Mouse (Mus musculus): ENCODE results near the gene Msgn1. TPM values are rescaled to one million over a fixed set of nuclear protein-coding genes. Genes with fewer than 3 reads are reported as not detected.
A peak's percentile ranks its signal among the peaks of the same experiment; 100 is the strongest.

The Msgn1 gene
- polyA plus RNA-seq, 1 experiment: not detected

GRCm38 (mm10) chr12:11203694-11204665 lies 4.8 kb downstream of the Msgn1 start:
- H3ac ChIP-seq (ENCODE audit: control insufficient read depth, insufficient read length): no peak overlapping the region
- no peaks in the 10 kb centered on the region for H3K36me3 ChIP-seq (ENCODE audit: control insufficient read depth, insufficient read depth)
- no peaks in the 10 kb centered on the region for H3K27me3 ChIP-seq (ENCODE audit: control insufficient read depth, insufficient read depth, insufficient read length)
- peak overlapping the region; percentile 56 for H3K4me2 ChIP-seq (ENCODE audit: low read depth)
- TF ChIP-seq E2F4 (IDR thresholded peaks at IDR 0.05; ENCODE audit: insufficient read depth) (no peak), SRF (IDR thresholded peaks at IDR 0.05; ENCODE audit: control insufficient read depth, insufficient read length, low read depth) (peak; percentile 21)
- no peaks in the 10 kb centered on the region for H3K79me2 ChIP-seq (ENCODE audit: control insufficient read depth, insufficient read depth)
- no peak overlapping the region for H3K4me3 ChIP-seq

DNA sequence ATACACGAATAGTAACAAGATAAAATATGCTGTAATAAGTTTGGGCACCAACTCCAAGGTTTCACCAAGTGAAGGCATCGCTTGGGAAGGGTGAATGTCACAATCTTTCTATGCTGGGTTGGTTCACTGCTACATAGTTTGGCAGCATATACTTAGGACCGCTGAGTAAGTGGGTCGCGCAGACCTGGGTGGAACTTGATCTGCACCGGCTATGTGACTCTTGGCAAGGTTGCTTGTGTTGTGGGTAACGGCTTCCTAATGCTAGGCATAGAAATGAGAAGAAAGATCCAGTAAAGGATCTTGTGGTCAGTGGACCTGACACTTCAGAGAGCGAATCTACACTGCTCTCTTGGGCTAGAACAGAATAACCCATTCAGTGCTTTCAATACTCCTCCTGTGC lies 6.3 kb downstream of the Msgn1 start:
- Histone ChIP-seq H3K4me2 (ENCODE audit: low read depth) (peak overlapping the region; percentile 30), H3K79me2 (ENCODE audit: control insufficient read depth, insufficient read depth) (no peaks in the 10 kb centered on the region), H3ac (ENCODE audit: control insufficient read depth, insufficient read length) (no peak overlapping the region), H3K36me3 (ENCODE audit: control insufficient read depth, insufficient read depth) (no peaks in the 10 kb centered on the region), H3K27me3 (ENCODE audit: control insufficient read depth, insufficient read depth, insufficient read length) (no peaks in the 10 kb centered on the region), H3K4me3 (no peak overlapping the region)
- TF ChIP-seq MYOD1 (IDR thresholded peaks at IDR 0.05; ENCODE audit: control insufficient read depth in 1 of 3, insufficient read length in 2 of 3, low read depth in 2 of 3): no peak
- no peak for TF ChIP-seq POLR2AphosphoS2 (IDR thresholded peaks at IDR 0.05; ENCODE audit: insufficient read length, low read depth)
- TF ChIP-seq TCF12 (IDR thresholded peaks at IDR 0.05; ENCODE audit: insufficient read depth, poor library complexity, severe bottlenecking): no peak
- TF ChIP-seq REST (IDR thresholded peaks at IDR 0.05; ENCODE audit: insufficient read depth, insufficient read length): no peak
- TF ChIP-seq CEBPB (IDR thresholded peaks at IDR 0.05; ENCODE audit: insufficient read depth, poor library complexity, severe bottlenecking): no peak
- no peak for TF ChIP-seq USF1 (IDR thresholded peaks at IDR 0.05; ENCODE audit: low read depth)
- TF ChIP-seq MYOG (IDR thresholded peaks at IDR 0.05; ENCODE audit: control insufficient read depth in 1 of 3, insufficient read depth in 1 of 3, insufficient read length in 2 of 3, low read depth in 2 of 3): no peak
- no peak for TF ChIP-seq E2F4 (IDR thresholded peaks at IDR 0.05; ENCODE audit: insufficient read depth)
- TF ChIP-seq SRF (IDR thresholded peaks at IDR 0.05; ENCODE audit: control insufficient read depth, insufficient read length, low read depth): no peak
- no peak for TF ChIP-seq TCF3 (IDR thresholded peaks at IDR 0.05; ENCODE audit: insufficient read length, low read depth)
- TF ChIP-seq POLR2A (IDR thresholded peaks at IDR 0.05; ENCODE audit: insufficient read length, low read depth): no peak
- TF ChIP-seq MAX (IDR thresholded peaks at IDR 0.05; ENCODE audit: low read depth): no peak

DNA sequence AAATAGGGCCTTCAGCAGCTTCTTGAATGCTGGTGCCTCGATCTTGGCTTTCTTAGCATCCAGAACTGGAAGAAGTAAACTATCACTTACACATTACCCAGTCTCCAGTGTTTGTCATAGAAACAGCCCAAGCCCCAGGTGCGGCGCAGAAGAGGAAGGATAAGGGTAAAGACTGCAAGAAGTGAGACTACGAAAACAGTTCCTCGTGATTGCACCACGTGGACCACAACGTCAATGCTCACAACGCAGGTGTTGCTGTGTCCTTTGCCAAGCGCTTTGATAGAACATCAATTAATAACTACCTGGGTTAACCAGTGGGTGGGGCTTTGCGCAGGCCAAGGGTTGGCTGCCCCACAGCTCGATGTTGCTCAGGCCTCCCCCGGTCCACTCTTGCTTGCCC lies 8.1 kb downstream of the Msgn1 start:
- Histone ChIP-seq H3K79me2 (ENCODE audit: control insufficient read depth, insufficient read depth) (no peaks in the 10 kb centered on the region), H3ac (ENCODE audit: control insufficient read depth, insufficient read length) (no peak overlapping the region), H3K36me3 (ENCODE audit: control insufficient read depth, insufficient read depth) (no peaks in the 10 kb centered on the region), H3K4me3 (no peak overlapping the region), H3K27me3 (ENCODE audit: control insufficient read depth, insufficient read depth, insufficient read length) (no peaks in the 10 kb centered on the region), H3K4me2 (ENCODE audit: low read depth) (no peak overlapping the region)
- TF ChIP-seq E2F4 (IDR thresholded peaks at IDR 0.05; ENCODE audit: insufficient read depth) (no peak), TCF12 (IDR thresholded peaks at IDR 0.05; ENCODE audit: insufficient read depth, poor library complexity, severe bottlenecking) (no peak), CEBPB (IDR thresholded peaks at IDR 0.05; ENCODE audit: insufficient read depth, poor library complexity, severe bottlenecking) (no peak), MYOD1 (IDR thresholded peaks at IDR 0.05; ENCODE audit: control insufficient read depth in 1 of 3, insufficient read length in 2 of 3, low read depth in 2 of 3) (no peak), POLR2AphosphoS2 (IDR thresholded peaks at IDR 0.05; ENCODE audit: insufficient read length, low read depth) (no peak), USF1 (IDR thresholded peaks at IDR 0.05; ENCODE audit: low read depth) (no peak), TCF3 (IDR thresholded peaks at IDR 0.05; ENCODE audit: insufficient read length, low read depth) (no peak), MYOG (IDR thresholded peaks at IDR 0.05; ENCODE audit: control insufficient read depth in 1 of 3, insufficient read depth in 1 of 3, insufficient read length in 2 of 3, low read depth in 2 of 3) (no peak), POLR2A (IDR thresholded peaks at IDR 0.05; ENCODE audit: insufficient read length, low read depth) (no peak), REST (IDR thresholded peaks at IDR 0.05; ENCODE audit: insufficient read depth, insufficient read length) (no peak)

DNA sequence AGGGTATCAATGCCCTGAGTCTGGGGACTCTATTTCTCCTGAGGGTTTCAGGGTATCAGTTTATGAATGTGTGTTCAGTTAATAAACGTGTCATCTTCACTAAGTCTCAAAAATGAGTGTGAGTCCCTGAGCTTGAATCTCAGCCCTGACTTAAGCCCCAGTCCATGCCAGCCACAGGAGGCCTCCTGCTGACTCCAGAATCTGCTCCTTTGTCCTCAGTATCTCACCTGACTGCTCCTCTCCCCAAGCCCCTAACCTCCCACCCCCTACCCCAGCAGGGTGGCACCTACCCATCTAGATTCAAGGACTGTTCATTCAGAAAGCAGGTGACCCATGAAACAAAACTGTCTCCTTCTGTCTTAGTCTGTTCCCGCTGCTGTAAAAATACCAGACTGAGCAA lies 10.2 kb downstream of the Msgn1 start:
- H3K4me2 ChIP-seq (ENCODE audit: low read depth): no peak overlapping the region
- H3K27me3 ChIP-seq (ENCODE audit: control insufficient read depth, insufficient read depth, insufficient read length): no peaks in the 10 kb centered on the region
- TF ChIP-seq SRF (IDR thresholded peaks at IDR 0.05; ENCODE audit: control insufficient read depth, insufficient read length, low read depth) (no peak), REST (IDR thresholded peaks at IDR 0.05; ENCODE audit: insufficient read depth, insufficient read length) (no peak), USF1 (IDR thresholded peaks at IDR 0.05; ENCODE audit: low read depth) (no peak), MYOG (IDR thresholded peaks at IDR 0.05; ENCODE audit: control insufficient read depth in 1 of 3, insufficient read depth in 1 of 3, insufficient read length in 2 of 3, low read depth in 2 of 3) (no peak), POLR2A (IDR thresholded peaks at IDR 0.05; ENCODE audit: insufficient read length, low read depth) (no peak), TCF3 (IDR thresholded peaks at IDR 0.05; ENCODE audit: insufficient read length, low read depth) (no peak), POLR2AphosphoS2 (IDR thresholded peaks at IDR 0.05; ENCODE audit: insufficient read length, low read depth) (no peak), MYOD1 (IDR thresholded peaks at IDR 0.05; ENCODE audit: control insufficient read depth in 1 of 3, insufficient read length in 2 of 3, low read depth in 2 of 3) (no peak), TCF12 (IDR thresholded peaks at IDR 0.05; ENCODE audit: insufficient read depth, poor library complexity, severe bottlenecking) (no peak), CEBPB (IDR thresholded peaks at IDR 0.05; ENCODE audit: insufficient read depth, poor library complexity, severe bottlenecking) (no peak), E2F4 (IDR thresholded peaks at IDR 0.05; ENCODE audit: insufficient read depth) (no peak), MAX (IDR thresholded peaks at IDR 0.05; ENCODE audit: low read depth) (no peak)
- no peak overlapping the region for H3K4me3 ChIP-seq
- H3K79me2 ChIP-seq (ENCODE audit: control insufficient read depth, insufficient read depth): no peaks in the 10 kb centered on the region
- no peaks in the 10 kb centered on the region for H3K36me3 ChIP-seq (ENCODE audit: control insufficient read depth, insufficient read depth)
- no peak overlapping the region for H3ac ChIP-seq (ENCODE audit: control insufficient read depth, insufficient read length)

All from myocyte (in vitro differentiated cells).